Mouse (Mus musculus) testis, adult 2 months (tissue): ENCODE measurements around the gene Dmxl2.

Source experiments
- CTCF ChIP-seq: fragments of 200-500 bp; IDR thresholded peaks from 2 replicates; pipeline ENCODE4 v1.5.1; 2012; ENCODE audit warnings: low read depth, mild to moderate bottlenecking, inconsistent platforms, low read length, moderate library complexity; ENCODE audit not compliant: control insufficient read depth, insufficient read depth, insufficient replicate concordance
- POLR2A ChIP-seq: fragments of 200-500 bp; IDR thresholded peaks from 2 replicates; pipeline ENCODE4 v1.6.1; 2012; ENCODE audit warnings: low read depth, mild to moderate bottlenecking, inconsistent platforms, low read length, moderate library complexity; ENCODE audit not compliant: control insufficient read depth

DNA sequence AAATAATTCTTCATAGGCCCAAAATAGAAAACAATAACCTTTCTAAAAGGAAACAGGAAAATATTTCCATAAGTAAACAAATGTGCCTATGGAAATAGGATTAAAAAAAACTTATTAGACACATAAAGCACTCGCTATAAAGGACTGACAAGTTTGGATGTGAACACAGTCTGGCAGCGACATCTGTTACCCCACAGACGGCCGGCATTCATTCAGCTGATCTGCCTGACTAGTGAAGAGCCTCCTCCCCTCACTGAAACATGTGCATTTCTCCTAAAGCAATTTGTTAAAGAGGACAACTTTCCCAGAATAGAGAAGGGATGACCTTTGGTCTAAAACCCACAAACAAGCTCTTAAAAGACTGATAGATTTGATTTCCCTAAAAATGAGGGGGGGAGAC is 35.6 kb upstream of the Dmxl2 start:
- TF ChIP-seq POLR2A (no peak), CTCF (no peak)
